Mouse (Mus musculus) CH12.LX (cell line): ENCODE measurements around the gene Unc93b1. TPM values are rescaled to one million over a fixed set of nuclear protein-coding genes. Genes with fewer than 3 reads are reported as not detected.

Source experiments
- DNase-seq: peaks from one replicate; pipeline ENCODE4 v3.0.0-alpha.2; 2013; ENCODE audit errors: extremely low read depth
- H3K27ac ChIP-seq: 2 replicates; pipeline ENCODE4 v1.5.1; 2012; ENCODE audit warnings: low read depth, mild to moderate bottlenecking, control low read depth, moderate library complexity; ENCODE audit not compliant: insufficient read depth
- H3K27me3 ChIP-seq: replicated peaks from 2 replicates; pipeline ENCODE3; 2012; ENCODE audit warnings: inconsistent platforms
- H3K36me3 ChIP-seq, 2 experiments: replicated peaks in 1 of 2; 2 replicates each; pipeline versions ENCODE3 to v1.6.1; 2012; ENCODE audit warnings: inconsistent platforms in 1 of 2, low read length in 1 of 2, mild to moderate bottlenecking in 1 of 2, mixed read lengths in 1 of 2, moderate library complexity in 1 of 2; ENCODE audit not compliant: control insufficient read depth in 1 of 2, insufficient read depth in 1 of 2
- H3K4me1 ChIP-seq, 2 experiments: 2 replicates each; pipeline ENCODE4 v1.6.1; 2012; ENCODE audit warnings: inconsistent platforms in 1 of 2, moderate library complexity in 1 of 2; ENCODE audit not compliant: insufficient read depth in 2 of 2, control insufficient read depth in 1 of 2
- H3K4me2 ChIP-seq: 2 replicates; pipeline ENCODE4 v1.6.1; 2012; ENCODE audit warnings: low read depth, mild to moderate bottlenecking, control low read depth; ENCODE audit not compliant: poor library complexity, insufficient read depth, severe bottlenecking
- H3K4me3 ChIP-seq, 3 experiments: fragments of 150-350 bp in 1 of 3; sonication (generic) in 1 of 3; replicated peaks in 1 of 3; 2 replicates each; pipeline versions ENCODE3 to v1.5.1; 2011 to 2012; ENCODE audit warnings: low read depth in 2 of 3, low read length in 2 of 3, mild to moderate bottlenecking in 2 of 3, moderate library complexity in 2 of 3, control low read depth in 1 of 3, improper control_type of control experiment in 1 of 3, inconsistent platforms in 1 of 3, mixed read lengths in 1 of 3; ENCODE audit not compliant: poor library complexity in 1 of 3
- H3K79me2 ChIP-seq: replicated peaks from 2 replicates; pipeline ENCODE4 v1.6.1; 2012; ENCODE audit warnings: mild to moderate bottlenecking, moderate library complexity; ENCODE audit not compliant: control insufficient read depth, poor library complexity, insufficient read depth, severe bottlenecking; ENCODE audit errors: extremely low read depth
- H3K9ac ChIP-seq: 2 replicates; pipeline ENCODE4 v1.6.1; 2012; ENCODE audit warnings: low read depth, mild to moderate bottlenecking, control low read depth, moderate library complexity; ENCODE audit not compliant: insufficient read depth
- H3K9me3 ChIP-seq: replicated peaks from 2 replicates; pipeline ENCODE3; 2012; ENCODE audit warnings: low read length, inconsistent platforms, mixed read lengths
- BHLHE40 ChIP-seq: IDR thresholded peaks from 2 replicates; pipeline ENCODE4 v1.6.1; 2011; ENCODE audit warnings: mild to moderate bottlenecking, low read depth, low read length, improper control_type of control experiment
- CHD1 ChIP-seq: IDR thresholded peaks from 2 replicates; pipeline ENCODE4 v1.6.1; 2012; ENCODE audit warnings: low read depth, low read length, improper control_type of control experiment, inconsistent platforms
- CHD2 ChIP-seq: IDR thresholded peaks from 2 replicates; pipeline ENCODE4 v1.6.1; 2011; ENCODE audit warnings: low read length, improper control_type of control experiment
- E2F4 ChIP-seq: IDR thresholded peaks from 2 replicates; pipeline ENCODE4 v1.6.1; 2011; ENCODE audit warnings: low read depth, low read length, improper control_type of control experiment; ENCODE audit not compliant: insufficient replicate concordance
- ELF1 ChIP-seq: IDR thresholded peaks from 2 replicates; pipeline ENCODE4 v1.6.1; 2014; ENCODE audit warnings: low read depth, mild to moderate bottlenecking, inconsistent platforms, low read length, improper control_type of control experiment
- EP300 ChIP-seq: IDR thresholded peaks from 2 replicates; pipeline ENCODE4 v1.6.1; 2011; ENCODE audit warnings: low read length, improper control_type of control experiment
- JUND ChIP-seq: conservative IDR thresholded peaks from 2 replicates; pipeline ENCODE4 v1.6.1; 2011; ENCODE audit warnings: low read depth, low read length, improper control_type of control experiment
- MAX ChIP-seq: IDR thresholded peaks from 2 replicates; pipeline ENCODE4 v1.6.1; 2011; ENCODE audit warnings: low read length, improper control_type of control experiment
- MEF2A ChIP-seq: IDR thresholded peaks from 2 replicates; pipeline ENCODE4 v1.6.1; 2014; ENCODE audit warnings: low read depth, mild to moderate bottlenecking, inconsistent platforms, low read length, improper control_type of control experiment, borderline replicate concordance
- MXI1 ChIP-seq: IDR thresholded peaks from 2 replicates; pipeline ENCODE4 v1.6.1; 2011; ENCODE audit warnings: mild to moderate bottlenecking, low read depth, low read length, improper control_type of control experiment
- MYC ChIP-seq: IDR thresholded peaks from 2 replicates; pipeline ENCODE4 v1.6.1; 2011; ENCODE audit warnings: low read depth, mild to moderate bottlenecking, improper control_type of control experiment, low read length
- NELFE ChIP-seq: IDR thresholded peaks from 2 replicates; pipeline ENCODE4 v1.6.1; 2011; ENCODE audit warnings: low read depth, low read length, improper control_type of control experiment
- POLR2A ChIP-seq: IDR thresholded peaks from 2 replicates; pipeline ENCODE4 v1.6.1; 2011; ENCODE audit warnings: low read depth, mild to moderate bottlenecking, improper control_type of control experiment, low read length
- POLR2AphosphoS2 ChIP-seq: IDR thresholded peaks from 2 replicates; pipeline ENCODE4 v1.6.1; 2011; ENCODE audit warnings: low read depth, low read length, improper control_type of control experiment
- RAD21 ChIP-seq: IDR thresholded peaks from 2 replicates; pipeline ENCODE4 v1.6.1; 2011; ENCODE audit warnings: low read depth, mild to moderate bottlenecking, low read length, improper control_type of control experiment, moderate library complexity
- RCOR1 ChIP-seq: conservative IDR thresholded peaks from 2 replicates; pipeline ENCODE4 v1.6.1; 2012; ENCODE audit warnings: low read depth, mild to moderate bottlenecking, inconsistent platforms, low read length, improper control_type of control experiment
- SMC3 ChIP-seq: IDR thresholded peaks from 2 replicates; pipeline ENCODE4 v1.6.1; 2011; ENCODE audit warnings: low read depth, low read length, improper control_type of control experiment
- UBTF ChIP-seq: IDR thresholded peaks from 2 replicates; pipeline ENCODE4 v1.6.1; 2012; ENCODE audit warnings: low read depth, mild to moderate bottlenecking, inconsistent platforms, low read length, improper control_type of control experiment, moderate library complexity
- USF1 ChIP-seq: IDR thresholded peaks from 2 replicates; pipeline ENCODE4 v1.6.1; 2014; ENCODE audit warnings: low read depth, mild to moderate bottlenecking, inconsistent platforms, low read length, improper control_type of control experiment
- USF2 ChIP-seq: conservative IDR thresholded peaks from 2 replicates; pipeline ENCODE4 v1.6.1; 2011; ENCODE audit warnings: low read depth, low read length, improper control_type of control experiment
- ZKSCAN1 ChIP-seq: IDR thresholded peaks from 2 replicates; pipeline ENCODE4 v1.6.1; 2012; ENCODE audit warnings: low read depth, inconsistent platforms, low read length, improper control_type of control experiment, borderline replicate concordance
- ZMIZ1 ChIP-seq: IDR thresholded peaks from 2 replicates; pipeline ENCODE4 v1.6.1; 2012; ENCODE audit warnings: low read depth, mild to moderate bottlenecking, inconsistent platforms, low read length, improper control_type of control experiment
- ZNF384 ChIP-seq: IDR thresholded peaks from 2 replicates; pipeline ENCODE4 v1.6.1; 2012; ENCODE audit warnings: low read depth, low read length, improper control_type of control experiment, inconsistent platforms
- dilution Hi-C: fragments of 300-500 bp; cut with MboI; formaldehyde crosslinking; loops from 2 replicates; pipeline ENCODE4 v1.14.3; 2020; ENCODE audit warnings: low sequenced_read_pairs; ENCODE audit not compliant: extremely low pct_unique_long_range_greater_than_20kb, extremely low pct_ligation_motif_present
- in situ Hi-C: fragments of 300-500 bp; cut with MboI; formaldehyde crosslinking; loops from 3 replicates; pipeline ENCODE4 v1.14.3; 2019; ENCODE audit warnings: low sequenced_read_pairs, low pct_ligation_motif_present, low pct_unique_long_range_greater_than_20kb, mixed read lengths
- polyA plus RNA-seq: library from polyadenylated mRNA; unstranded; fragments of >175 nt; gene quantifications from 2 replicates; pipeline ENCODE4 v1.2.1, GENCODE M21; 2012; ENCODE audit warnings: low read depth; ENCODE audit not compliant: insufficient read length
- total RNA-seq, 2 experiments: library from RNA; depleted of rRNA; stranded (reverse); fragments of 300-350 nt in 1 of 2; fragments of >200 nt in 1 of 2; gene quantifications; 2 replicates each; pipeline ENCODE4 v1.2.3; 2012 to 2014

Gene Unc93b1
- total and polyA plus RNA-seq, 3 experiments = 82.3 to 117 (median 84.7) TPM

DNA sequence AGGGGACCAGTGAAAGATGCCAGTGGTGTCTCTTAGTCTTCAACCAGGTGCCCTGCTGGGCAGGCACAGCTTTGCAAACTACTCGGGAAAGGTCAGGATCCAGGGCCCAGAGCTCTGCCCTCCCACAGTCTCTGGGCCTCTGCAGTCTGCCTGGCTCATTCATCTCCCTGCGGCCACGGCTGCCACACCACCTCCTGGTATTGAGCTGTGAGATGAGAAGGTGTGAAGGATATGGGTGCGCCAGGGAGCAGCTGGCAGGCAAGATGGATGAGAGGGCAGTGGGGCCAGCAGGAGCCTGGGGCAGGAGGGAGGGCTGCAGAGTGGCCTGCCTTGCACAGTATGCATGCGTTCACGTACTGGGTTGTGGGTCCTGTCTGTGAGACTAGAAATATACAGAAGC lies 55.8 kb downstream of the Unc93b1 start:
- no peak overlapping the region for H3K9ac ChIP-seq
- no peaks in the 10 kb centered on the region for H3K36me3 ChIP-seq
- in situ Hi-C loops = no loop called here
- H3K79me2 ChIP-seq = no peaks in the 10 kb centered on the region
- peaks cover 0 to 6% of the 10 kb centered on the region in 2 experiments; a peak in 2 of 4 replicates for H3K4me1 ChIP-seq
- no peak for DNase-seq
- H3K9me3 ChIP-seq = peaks cover 7% of the 10 kb centered on the region
- dilution Hi-C loops = no loop called here
- no peak for TF ChIP-seq ELF1
- TF ChIP-seq BHLHE40 = no peak
- no peak for TF ChIP-seq UBTF
- no peak for TF ChIP-seq POLR2A
- TF ChIP-seq E2F4 = no peak
- TF ChIP-seq USF1 = no peak
- TF ChIP-seq MAX = no peak
- TF ChIP-seq MYC = no peak
- TF ChIP-seq JUND = no peak
- TF ChIP-seq POLR2AphosphoS2 = no peak
- no peak for TF ChIP-seq USF2
- TF ChIP-seq CHD2 = no peak
- TF ChIP-seq SMC3 = no peak
- TF ChIP-seq RAD21 = no peak
- TF ChIP-seq CHD1 = no peak
- TF ChIP-seq ZMIZ1 = no peak
- TF ChIP-seq NELFE = no peak
- no peak for TF ChIP-seq MXI1
- no peak overlapping the region for H3K4me3 ChIP-seq
- no peak overlapping the region for H3K4me2 ChIP-seq
- H3K27ac ChIP-seq = no peak overlapping the region
- peaks cover 53% of the 10 kb centered on the region for H3K27me3 ChIP-seq

DNA sequence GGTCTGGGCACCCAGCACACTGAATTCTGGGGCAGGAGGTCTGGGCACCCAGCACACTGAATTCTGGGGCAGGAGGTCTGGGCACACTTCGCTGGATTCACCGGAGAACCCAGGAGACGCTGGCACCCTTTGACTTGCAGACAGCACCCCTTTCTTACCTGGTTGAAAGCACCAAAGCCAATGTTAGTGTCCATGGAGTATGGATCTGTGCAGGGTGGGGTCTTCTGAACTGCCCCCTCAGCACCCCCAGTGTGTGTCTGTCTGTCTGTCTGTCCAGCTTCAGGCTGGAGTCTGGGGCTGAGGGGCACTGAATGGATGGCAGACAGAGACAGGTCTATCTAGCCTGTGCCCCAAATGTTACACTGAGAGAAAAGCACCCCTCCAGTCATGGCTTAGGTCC lies 56.6 kb downstream of the Unc93b1 start:
- no peak overlapping the region for H3K27ac ChIP-seq
- in situ Hi-C loops (no loop called here), dilution Hi-C loops (no loop called here)
- H3K4me1 ChIP-seq = peaks cover 0 to 3% of the 10 kb centered on the region in 2 experiments; a peak in 2 of 4 replicates
- no peak overlapping the region for H3K4me3 ChIP-seq
- peaks cover 59% of the 10 kb centered on the region for H3K27me3 ChIP-seq
- no peaks in the 10 kb centered on the region for H3K79me2 ChIP-seq
- DNase-seq = no peak
- peaks cover 7% of the 10 kb centered on the region for H3K9me3 ChIP-seq
- no peak overlapping the region for H3K9ac ChIP-seq
- H3K36me3 ChIP-seq = no peaks in the 10 kb centered on the region
- no peak for TF ChIP-seq RCOR1
- no peak for TF ChIP-seq MEF2A
- TF ChIP-seq ZNF384 = no peak
- no peak for TF ChIP-seq NELFE
- TF ChIP-seq EP300 = no peak
- TF ChIP-seq ZKSCAN1 = no peak
- no peak for TF ChIP-seq JUND
- TF ChIP-seq E2F4 = no peak
- TF ChIP-seq CHD2 = no peak
- TF ChIP-seq, all 38 proteins: peak for 0
- H3K4me2 ChIP-seq = no peak overlapping the region
